Mouse (Mus musculus): ENCODE results near the gene Gna13.
A peak's percentile ranks its signal among the peaks of the same experiment; 100 is the strongest.

Gene Gna13

DNA sequence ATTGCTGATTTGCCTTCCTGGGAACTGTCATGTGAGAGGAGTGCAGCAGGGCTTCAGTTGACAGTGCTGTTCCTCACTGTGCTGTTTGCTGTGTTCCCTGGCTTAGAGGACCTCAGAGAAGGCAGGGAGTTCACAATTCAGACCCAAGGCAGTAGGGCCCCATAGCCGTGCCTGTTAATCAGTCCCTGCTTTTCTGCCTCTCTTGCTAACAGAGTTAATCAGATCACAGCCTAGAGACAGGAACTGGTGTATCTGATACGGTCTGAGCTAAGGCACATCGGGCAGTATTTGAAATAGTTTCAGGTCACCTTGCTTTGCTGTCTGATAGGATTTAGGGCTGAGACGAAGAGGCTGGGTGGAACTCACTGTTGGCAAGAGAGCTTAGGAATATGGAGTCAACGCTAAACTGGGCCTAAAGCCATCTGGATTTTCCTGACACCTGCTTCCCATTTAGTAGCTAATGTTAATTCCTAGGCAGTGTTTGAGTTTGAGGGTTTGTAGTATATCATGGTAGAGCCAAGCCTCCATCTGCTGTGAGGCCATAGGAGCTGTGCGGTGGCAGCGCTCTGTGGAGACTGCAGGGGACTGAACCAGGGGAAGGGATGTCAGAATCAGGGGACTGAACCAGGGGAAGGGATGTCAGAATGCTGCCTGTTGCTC is 14.0 kb downstream of the Gna13 start:
- no peak for DNase-seq

DNA sequence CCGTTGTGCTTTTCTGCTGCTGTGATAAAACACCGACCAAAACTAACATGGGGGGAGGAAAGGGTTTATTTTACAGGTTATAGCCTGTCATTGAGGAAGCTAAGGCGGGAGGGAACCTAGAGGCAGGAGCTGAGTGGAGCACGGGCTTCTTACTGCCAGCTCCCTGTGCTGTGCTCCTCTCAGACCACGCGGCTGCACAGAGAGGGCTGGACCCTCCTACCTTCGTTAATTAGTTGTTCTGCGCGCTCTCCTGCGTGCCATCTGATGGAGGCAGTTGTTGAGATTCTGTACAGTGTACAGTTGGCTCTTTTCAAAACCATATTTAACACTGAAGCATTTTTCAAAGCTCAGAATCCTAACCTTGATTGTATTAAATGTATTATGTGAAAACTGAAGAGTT is 14.8 kb downstream of the Gna13 start:
- DNase-seq = no peak

DNA sequence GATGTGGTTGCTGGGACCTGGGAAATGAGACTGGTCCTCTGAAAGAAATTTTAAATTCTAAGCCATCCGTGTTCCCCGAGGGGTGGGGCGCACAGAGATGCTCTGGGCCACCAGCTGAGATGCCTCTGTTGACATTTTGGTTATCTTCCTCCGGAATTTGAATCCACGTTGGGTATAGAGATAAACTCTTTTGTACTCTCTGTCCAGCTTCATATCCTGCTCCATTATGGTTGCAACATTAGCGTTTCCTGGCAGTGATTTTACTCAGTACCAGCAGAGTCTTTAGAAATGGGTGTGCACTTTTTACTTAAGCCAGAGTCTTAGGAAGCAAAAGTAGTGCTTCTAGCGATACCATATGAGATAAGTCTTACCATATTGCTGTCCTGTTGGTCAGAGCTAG is 15.4 kb downstream of the Gna13 start:
- no peak for DNase-seq

DNA sequence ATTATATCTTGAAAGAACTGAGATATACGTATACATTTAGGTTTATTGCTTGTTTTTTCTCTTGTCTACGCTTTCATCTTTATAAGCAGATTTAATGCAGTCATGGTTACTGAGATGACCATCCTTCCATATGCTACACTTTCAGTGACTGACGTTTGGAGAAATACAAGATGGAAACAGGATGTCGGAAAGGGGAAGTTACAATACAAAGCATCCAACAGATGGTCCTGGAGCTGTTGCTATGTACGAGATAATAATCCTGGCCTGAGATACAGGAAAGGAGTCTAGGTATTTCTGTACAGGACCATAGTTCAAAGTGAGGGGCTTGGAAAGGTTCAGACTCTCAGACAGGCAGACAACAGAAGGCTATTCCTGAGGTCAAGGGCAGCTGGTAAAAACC is 18.0 kb downstream of the Gna13 start:
- no peak for DNase-seq

DNA sequence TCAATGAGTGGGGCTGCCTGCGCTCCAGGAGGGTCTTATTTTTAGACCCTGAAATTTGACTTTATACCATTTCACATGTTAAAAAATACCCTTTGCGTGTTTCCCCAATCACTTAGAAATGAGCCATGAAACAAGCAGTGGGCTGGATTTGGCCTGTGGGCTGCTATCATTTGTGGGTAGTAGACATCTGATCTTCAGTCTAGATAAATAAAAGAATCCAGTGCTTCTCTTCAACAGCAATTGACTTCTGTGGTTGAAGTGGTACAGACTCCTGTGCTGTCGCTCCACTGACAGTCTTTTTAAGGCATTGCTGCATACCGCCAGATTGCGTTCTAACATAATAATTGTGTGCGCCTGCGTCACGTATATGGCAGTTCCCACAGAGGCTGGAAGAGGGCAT is 22.7 kb downstream of the Gna13 start:
- DNase-seq = no peak

DNA sequence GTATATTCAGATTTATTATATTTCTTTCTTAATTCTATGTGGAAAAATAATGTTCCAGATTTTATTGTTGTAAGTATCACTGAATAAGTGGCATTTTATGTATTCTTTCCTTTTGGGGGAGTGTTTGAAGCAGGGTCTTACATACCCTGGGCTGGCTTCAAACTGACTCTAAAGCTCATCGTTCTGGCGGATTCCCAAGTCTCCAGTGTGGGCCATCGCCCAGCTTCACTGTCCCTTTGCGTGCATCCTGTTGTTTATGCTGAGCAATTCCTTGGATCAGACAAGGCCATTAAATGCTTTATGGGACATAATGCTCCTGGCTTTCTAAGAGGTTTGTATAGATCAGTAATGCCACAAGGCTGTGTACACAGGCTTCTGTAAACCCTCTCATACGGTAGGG is 26.4 kb downstream of the Gna13 start:
- DNase-seq = peak; percentile 45

DNA sequence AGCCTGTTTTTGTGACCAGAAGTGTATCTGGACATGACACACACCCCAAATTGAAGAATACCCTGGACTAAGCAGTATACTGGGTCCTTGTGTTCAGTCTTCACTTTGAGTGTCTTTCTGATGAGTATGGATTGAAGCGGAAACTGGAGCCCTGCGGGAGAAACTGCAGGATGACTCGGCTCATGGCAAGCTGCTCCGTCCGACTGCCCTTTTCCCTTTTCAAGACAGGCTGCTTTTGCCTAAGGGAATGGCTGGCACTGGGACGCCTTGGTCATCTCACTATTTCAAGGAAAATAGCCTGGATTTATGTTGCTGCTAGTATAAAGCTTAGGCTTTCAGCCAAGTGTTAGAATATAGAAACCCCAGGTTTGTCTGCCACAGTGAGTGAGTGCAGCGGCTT is 28.6 kb downstream of the Gna13 start:
- no peak for DNase-seq

DNA sequence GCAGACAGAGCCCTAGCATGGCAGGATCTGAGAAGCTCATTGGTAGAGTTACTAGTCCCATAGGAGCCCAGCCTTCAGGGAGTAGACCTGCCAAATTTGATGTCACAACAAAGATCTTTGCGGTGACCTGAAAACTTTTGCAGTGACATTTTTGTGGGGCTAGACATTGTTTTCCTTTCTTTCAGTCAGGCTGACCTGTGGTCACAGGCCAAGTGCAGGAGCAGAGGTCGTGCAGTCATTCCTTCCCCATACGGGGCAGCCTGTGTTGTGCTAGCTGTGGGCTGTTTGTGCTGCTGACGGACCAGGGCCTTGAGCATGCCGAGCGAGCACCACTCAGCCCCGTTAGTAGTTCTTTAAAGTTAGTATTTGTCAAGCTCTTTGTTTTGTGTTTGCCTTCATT is 29.1 kb downstream of the Gna13 start:
- no peak for DNase-seq

DNA sequence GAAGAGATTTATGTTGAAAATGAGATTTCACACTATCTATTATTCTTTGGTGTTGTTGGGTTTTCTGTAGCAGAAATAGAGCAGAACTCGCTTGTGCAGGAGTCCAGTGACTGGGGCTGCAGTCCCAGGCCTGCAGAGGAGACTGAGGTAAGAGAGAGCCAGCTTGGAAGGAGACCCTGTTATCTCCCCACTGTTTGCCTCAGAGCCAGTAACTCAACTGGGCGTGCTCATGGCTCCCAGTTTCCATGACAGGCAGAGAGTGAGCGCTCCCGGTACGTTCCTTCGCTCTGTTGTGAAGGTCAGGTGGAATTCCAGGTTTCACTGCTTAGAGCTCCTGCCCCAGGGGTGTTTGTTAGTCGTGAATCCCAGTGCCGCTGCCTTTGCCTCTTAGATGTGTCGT is 30.0 kb downstream of the Gna13 start:
- no peak for DNase-seq

DNA sequence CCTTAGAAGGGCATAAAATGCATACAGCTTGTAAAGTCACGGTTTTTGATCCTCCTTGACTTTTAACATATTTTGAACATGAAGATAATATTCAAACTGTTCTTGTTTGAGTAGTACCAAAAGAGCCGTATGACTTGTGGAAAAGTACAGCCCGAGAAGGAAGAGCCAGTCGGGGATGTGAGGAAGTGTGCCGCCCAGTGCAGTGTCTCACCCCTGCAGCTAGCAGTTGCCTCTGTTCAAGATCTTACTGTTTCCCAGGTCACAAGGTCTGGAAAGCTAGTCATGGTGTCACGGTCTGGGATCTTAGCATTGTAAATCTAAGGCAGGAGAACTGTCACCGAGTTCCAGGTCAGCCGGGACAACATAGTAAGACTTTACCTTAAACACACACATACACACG is 32.1 kb downstream of the Gna13 start:
- peak; percentile 57 for DNase-seq

DNA sequence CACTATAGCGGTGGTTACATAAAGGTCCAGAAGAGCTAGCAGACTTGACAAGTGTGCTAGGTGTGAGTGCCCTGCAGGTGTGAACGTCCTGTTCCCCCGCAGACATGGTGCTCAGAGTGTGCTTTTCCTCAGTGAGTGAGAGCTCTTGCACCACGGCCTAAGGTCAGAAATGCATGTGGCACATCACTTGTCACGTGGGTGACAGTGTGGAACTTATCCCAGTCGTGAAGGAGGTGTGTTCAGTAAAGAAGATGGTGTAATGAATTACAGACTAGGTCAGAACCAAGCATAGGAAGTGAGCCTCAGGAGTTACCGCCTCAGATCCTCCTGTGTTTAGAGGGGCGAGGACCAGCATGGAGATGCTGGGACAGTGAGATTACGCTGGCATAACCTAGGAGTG is 32.7 kb downstream of the Gna13 start:
- no peak for DNase-seq

DNA sequence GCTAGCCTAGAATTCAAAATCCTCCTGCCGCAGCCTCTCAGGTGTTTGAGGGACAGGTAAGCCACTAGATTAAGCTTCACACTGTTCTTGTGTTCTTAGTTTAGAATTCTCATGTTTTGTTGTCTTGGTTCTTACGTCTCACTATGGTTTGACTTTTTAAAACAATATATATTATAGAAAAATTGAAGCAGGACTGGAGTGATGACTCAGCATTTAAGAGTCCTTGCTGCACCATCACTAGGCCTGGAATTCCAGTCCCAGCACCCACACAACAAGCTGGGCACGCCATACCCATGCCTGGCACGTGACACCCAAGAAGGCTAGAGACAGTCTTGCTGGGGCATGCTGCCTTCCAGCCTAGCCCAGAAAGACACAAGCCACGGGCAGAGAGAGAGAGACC is 43.8 kb downstream of the Gna13 start:
- DNase-seq = no peak

DNA sequence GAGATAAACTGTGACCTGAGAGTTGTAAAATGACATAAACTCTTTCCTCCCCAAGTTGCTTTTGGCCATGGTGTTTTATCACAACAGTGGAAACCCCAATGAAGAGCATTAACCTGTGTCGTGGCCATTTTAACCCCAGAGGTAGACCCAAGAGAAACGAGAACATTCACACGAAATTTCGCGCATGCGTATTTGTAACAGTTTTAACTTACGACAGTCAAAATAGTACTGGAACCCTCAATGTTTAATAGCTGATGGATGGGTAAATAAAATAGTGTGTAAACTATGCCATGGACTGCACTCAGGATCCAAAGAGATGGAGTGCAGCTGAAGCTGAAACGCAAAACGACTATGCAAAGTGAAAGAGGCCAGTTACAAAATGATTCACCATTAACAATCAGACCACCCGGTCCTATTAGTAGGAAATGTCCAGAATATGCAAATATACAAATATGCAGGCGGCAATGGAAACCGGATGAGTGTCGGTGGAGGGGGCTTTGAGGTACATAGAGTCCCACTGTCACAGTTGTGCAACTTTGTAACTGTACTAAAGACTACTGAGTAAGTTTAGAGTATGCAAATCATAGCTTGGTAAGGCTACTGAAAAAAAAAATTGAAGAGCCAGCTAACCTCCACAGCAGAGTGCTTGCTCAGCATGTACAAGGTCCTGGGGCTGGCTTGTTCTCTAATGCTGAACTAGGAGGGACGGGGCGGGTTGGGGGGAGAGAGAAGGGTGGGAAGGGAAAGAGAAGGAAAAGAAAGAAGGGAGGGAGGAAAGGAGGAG is 47.8 kb downstream of the Gna13 start:
- DNase-seq = no peak

DNA sequence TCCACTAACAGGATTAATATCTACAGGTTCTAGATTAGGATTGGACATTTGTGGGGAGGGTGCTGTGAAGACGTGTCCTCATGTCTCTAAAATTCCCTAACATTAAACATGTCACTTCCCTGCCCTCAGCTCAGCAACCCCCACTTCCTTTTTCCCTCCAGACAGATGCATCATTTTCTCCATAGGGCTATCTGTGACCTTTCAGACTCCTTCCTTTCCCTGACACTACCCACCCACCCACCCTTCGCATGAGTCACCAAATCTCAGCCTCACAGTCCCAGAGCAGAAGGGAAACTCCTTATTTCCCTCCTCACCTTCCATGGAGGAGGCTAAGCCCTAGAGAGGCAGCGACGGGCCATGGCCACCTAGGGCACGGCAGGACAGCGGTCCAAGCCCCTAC is 51.0 kb downstream of the Gna13 start, which contains the start of gene 9930022D16Rik:
Gene 9930022D16Rik (plus strand): TSS at position 301 of the 400 bp plus-strand sequence.
- DNase-seq = no peak

DNA sequence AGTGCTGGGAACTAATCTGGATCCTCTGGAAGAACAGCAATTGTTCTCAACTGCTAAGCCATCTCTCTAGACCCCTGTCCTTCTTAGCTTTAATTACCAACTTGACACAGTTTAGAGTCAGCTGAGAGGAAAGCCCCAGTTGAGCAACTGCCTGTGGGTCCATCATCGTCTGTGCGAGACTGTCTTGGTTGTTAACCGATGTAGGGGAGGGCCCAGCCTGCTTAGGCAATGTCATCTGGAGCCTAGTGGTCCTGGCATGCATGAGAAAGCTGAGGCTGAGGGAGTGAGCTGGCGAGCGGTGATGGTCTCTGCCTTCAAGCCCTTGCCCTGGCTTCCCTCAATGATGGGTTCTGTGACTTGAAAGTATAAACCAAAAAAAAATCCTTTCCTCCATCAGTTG is 52.2 kb downstream of the Gna13 start:
- no peak for DNase-seq

DNA sequence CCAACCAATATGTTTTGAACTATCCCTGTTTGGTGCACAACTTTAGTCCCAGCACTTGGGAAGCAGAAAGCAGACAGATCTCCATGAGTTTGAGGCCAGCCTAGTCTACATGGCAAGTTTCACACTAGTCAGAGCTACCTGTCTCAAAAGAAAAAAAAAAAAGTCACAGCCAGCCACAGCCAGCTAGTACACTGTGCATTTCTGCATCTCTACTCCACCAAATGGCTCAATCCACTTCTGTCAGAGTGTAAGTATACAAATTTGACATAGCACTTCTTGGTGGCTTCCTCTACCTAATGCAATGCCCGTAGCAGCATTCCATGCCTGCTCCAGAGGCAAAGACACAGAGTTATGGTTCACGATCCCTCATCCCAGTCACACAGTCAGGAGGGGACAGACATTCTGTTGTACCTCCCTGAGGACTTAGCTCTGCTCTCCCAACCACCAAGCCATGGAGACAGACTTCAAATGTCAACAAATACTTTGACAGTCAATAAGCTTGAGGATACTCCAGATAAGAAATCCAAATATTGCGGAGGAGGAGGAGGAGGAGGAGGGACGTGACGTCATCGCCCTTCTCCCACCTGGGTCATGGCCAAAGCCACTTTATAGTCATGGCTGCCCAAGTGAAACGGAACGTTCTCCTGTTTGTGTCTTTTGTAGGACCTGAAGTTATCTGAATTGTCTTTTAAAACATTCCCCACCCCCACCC is 54.2 kb downstream of the Gna13 start:
- DNase-seq = no peak

DNA sequence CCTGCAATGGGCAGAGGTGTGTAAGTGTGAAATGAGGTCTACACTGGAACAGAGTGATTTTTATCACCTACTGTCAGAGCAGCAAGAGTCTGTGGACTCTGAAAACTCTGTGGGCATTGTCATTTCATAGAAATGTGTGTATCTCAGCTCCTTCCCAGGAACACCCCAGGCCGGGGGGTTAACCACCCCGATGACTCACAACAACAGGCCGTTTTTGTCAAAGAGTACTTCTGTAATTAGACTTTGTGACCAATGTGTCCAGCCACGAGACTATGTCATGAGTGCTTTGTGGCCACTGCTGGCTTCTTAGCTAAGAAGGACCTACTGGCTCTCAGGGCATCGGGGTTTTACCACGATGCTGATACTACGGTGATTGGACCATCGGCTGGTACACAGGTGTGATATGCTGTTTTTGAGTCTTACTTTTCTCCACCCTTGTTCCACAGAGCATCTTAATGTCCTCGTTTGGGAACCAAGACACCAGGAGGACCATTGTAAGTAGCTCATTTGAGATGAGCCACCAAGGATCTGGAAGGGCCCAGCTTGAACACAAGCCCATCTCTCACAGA is 54.9 kb downstream of the Gna13 start:
- no peak for DNase-seq

DNA sequence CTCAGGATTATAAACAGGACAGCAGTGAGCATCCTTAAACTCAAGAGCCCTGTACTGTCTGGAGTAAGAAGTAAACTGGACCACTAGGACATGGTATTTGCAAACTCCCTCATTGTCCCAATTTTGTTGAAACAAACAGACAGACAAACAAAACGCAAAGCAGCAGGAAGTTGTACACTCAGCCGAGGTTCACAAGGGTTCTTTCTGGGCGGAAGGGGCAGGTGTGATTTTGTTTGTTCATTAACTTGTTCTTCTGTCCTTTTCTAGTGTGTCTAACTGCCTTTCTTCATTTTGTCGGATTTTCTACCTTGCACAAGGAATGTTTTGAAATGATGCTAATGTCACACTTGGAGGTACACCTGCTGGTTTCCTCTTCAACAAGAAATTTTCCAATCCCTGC is 56.8 kb downstream of the Gna13 start:
- no peak for DNase-seq

DNA sequence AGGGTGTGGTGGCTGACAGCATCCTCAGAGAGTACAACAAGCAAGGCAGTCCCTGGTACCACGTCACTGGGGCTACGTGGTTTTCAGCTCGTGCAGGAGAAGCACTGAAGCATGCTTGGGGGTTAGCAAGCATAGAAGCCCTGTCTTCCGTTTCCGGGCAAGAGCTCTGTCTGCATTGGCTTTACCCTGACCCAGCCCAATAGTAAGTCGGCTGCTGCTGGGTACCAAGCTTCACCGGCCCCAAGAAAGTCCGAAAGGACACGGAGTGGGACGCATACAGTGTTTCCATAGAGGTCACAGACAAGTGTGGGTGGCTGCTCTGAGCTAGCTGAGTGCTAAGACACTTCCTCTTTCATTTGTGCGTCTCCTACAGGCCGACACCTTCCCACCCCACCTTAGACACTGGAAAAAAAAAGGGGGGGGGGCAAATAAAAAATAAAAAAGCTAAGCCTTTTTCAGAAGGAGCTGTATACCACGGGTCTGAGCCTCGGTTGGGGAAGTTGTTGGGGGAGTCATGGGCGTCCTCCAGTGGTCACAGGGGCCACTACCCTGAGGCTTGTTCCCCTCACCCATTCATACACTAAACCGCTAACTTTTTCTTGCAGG is 57.4 kb downstream of the Gna13 start:
- DNase-seq = no peak

DNA sequence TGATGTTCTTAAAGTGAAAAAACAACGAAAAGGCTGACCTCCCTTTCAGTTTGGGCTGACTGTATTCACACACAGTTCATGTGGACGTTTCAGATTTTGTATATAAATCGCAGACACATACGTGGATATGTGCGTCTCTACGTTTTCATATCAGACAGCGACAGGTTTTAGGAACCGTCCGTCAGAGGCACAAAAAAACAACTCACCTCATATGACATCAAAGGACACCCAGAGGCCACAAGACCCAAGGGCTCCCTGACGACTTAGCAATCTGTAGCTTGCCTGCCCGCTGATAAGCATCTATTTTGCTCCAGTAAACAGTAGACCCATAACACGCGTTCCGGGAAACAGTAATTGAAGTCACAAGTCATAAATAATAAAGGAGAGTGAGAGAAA is 57.9 kb downstream of the Gna13 start:
- DNase-seq = no peak

DNA sequence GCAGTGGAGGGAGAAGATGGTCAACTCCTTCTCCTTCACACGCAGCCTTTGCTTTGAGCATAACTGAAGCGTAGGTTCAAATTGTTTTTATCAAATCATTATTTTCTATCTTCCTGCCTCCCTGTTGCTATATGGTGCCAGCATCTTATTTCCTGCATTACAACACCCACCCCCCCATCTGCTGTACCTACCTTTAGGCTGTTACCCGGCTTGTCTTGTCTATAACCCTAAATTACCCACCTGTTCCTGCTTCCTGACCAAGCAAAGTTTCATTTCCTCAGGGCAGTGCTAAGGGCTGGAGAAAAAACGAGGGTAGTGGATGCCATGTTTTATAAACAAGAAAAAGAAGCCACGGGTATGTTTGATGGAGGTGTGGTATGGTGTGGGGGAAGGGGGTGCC is 58.6 kb downstream of the Gna13 start:
- no peak for DNase-seq

DNA sequence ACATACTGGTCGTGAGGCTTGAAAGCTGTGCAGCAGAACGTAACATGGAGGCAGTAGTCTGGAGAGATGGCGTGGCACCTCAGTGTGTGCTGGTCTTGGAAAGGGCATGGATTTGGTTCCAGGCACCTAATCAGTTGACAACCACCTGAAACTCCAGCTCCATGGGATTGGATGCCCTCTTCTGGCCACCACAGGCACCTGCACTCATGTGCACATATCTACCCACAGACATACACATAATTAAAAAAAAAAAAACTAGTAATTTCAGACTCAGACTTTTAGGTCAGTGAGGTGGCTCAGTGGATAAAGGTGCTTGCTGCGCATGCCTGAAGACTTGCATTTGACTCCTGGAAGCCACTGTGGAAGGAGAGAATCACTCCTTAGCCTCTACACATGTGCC is 59.6 kb downstream of the Gna13 start:
- DNase-seq = no peak

DNA sequence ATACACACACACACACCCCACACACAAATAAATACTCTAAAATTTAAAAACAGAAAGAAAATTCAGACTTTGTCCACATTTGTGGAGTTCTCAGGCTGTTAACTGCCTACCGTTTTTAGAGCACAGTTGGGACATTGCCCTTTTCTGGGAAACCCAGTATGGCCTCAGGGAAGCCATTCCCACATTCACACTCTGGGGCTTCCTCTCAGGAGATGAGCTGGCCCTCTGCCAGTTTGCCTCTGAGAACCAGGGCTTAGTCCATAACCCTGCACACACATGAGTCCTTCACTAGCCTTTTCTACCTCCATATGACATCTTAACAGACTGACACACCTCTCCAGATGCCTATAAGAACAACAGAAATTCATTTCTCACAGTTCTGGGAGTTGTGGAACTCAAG is 60.7 kb downstream of the Gna13 start:
- DNase-seq = peak; percentile 39

Measured in kidney, postnatal 14 days (tissue).